ENCODE assay signal across 8 mouse cellular contexts in the genomic region with DNA sequence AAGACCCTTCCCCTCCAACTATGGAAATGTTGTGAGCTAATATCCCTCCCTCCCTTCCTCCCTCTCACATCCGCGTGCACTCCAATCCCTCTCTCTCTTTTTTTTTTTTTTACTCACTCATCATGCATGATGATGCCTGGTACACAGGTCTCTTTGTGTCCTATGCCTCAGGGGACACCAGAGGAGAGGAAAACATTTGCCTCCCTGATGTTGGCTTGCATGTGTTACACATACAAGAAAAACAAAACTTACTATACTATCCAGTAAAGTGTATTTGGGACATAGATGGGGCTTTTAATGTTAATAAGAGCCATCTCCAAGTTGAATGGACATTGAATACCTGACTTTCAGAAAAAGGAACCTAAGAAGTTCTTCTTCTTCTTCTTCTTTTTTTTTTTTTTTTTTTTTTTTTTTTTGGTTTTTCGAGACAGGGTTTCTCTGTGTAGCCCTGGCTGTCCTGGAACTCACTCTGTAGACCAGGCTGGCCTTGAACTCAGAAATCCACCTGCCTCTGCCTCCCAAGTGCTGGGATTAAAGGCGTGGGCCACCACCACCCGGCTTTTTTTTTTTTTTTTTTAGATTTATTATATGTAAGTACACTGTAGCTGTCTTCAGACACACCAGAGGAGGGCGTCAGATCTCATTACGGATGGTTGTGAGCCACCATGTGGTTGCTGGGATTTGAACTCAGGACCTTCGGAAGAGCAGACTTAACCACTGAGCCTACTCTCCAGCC. TPM values are rescaled to one million over a fixed set of nuclear protein-coding genes. Genes with fewer than 3 reads are reported as not detected.
A peak's percentile ranks its signal among the peaks of the same experiment; 100 is the strongest.
DNase-seq lines count a peak whose midpoint lies in the region; ATAC-seq and TF ChIP-seq lines count a peak whose summit lies in the region.
"Not testable (repeated sequence)": the region's sequence is repeated elsewhere in the genome, so short reads cannot be mapped to it uniquely, and the experiment has no call there.

No protein-coding gene starts in this region.

- peak overlapping the region; percentile 73; the same call in 1 of the 2 replicates for H3K4me3 ChIP-seq in embryonic facial prominence, embryonic 12.5 days
- peak overlapping the region; percentile 83; the same call in 1 of the 2 replicates for H3K4me3 ChIP-seq in forebrain, embryonic 15.5 days
- H3K4me3 ChIP-seq in heart, embryonic 16.5 days (ENCODE audit: low read length); limb, embryonic 11.5 days (ENCODE audit: low read depth, low read length); liver, embryonic 16.5 days (ENCODE audit: low read depth, low read length): not testable (repeated sequence)
- H3K4me3 ChIP-seq in intestine, embryonic 15.5 days (replicated peaks) = peak overlapping the region; percentile 77; the same call in 1 of the 2 replicates
- H3K4me3 ChIP-seq in midbrain, embryonic 14.5 days (replicated peaks; ENCODE audit: low read depth, low read length) = peak overlapping the region; percentile 75
- H3K4me3 ChIP-seq in stomach, postnatal 0 days (ENCODE audit: low read depth, low read length) = peak overlapping the region; percentile 73; the same call in 1 of the 2 replicates

- H3K4me1 ChIP-seq in embryonic facial prominence, embryonic 12.5 days = peaks cover 16% of the 10 kb centered on the region
- H3K4me1 ChIP-seq in forebrain, embryonic 15.5 days = peaks cover 26% of the 10 kb centered on the region
- peaks cover 14% of the 10 kb centered on the region for H3K4me1 ChIP-seq in heart, embryonic 16.5 days (ENCODE audit: control insufficient read depth, insufficient read depth, low read length)
- H3K4me1 ChIP-seq in intestine, embryonic 15.5 days (replicated peaks) = peaks cover 15% of the 10 kb centered on the region
- not testable (repeated sequence) for H3K4me1 ChIP-seq in limb, embryonic 11.5 days (ENCODE audit: control insufficient read depth, insufficient read depth, low read length); stomach, postnatal 0 days (replicated peaks; ENCODE audit: control insufficient read depth, insufficient read depth)
- peaks cover 27% of the 10 kb centered on the region for H3K4me1 ChIP-seq in liver, embryonic 16.5 days (ENCODE audit: control insufficient read depth, low read depth, low read length)
- peaks cover 20% of the 10 kb centered on the region for H3K4me1 ChIP-seq in midbrain, embryonic 14.5 days (ENCODE audit: control insufficient read depth, insufficient read depth, low read length)

- H3K36me3 ChIP-seq in embryonic facial prominence, embryonic 12.5 days = peaks cover 13% of the 10 kb centered on the region
- not testable (repeated sequence) for H3K36me3 ChIP-seq in forebrain, embryonic 15.5 days; intestine, embryonic 15.5 days; limb, embryonic 11.5 days (ENCODE audit: control insufficient read depth, insufficient read depth, low read length); liver, embryonic 16.5 days (ENCODE audit: control insufficient read depth, insufficient read depth); stomach, postnatal 0 days (ENCODE audit: control insufficient read depth, insufficient read depth, low read length)
- H3K36me3 ChIP-seq in heart, embryonic 16.5 days (ENCODE audit: control insufficient read depth, insufficient read depth) = peaks cover 12% of the 10 kb centered on the region
- H3K36me3 ChIP-seq in midbrain, embryonic 14.5 days (ENCODE audit: control insufficient read depth, insufficient read depth, low read length) = peaks cover 14% of the 10 kb centered on the region

- 71% methylated on average over 7 of the region's 8 CpGs for WGBS in embryonic facial prominence, embryonic 12.5 days
- 64% methylated on average over 7 of the region's 8 CpGs for WGBS in forebrain, embryonic 15.5 days
- WGBS in heart, embryonic 16.5 days = 61% methylated on average over 5 of the region's 8 CpGs
- WGBS in intestine, embryonic 15.5 days = 62% methylated on average over 7 of the region's 8 CpGs
- WGBS in limb, embryonic 11.5 days = 76% methylated on average over 7 of the region's 8 CpGs
- WGBS in liver, embryonic 16.5 days (ENCODE audit: insufficient replicate concordance) = 62% methylated on average over 7 of the region's 8 CpGs
- 55% methylated on average over 7 of the region's 8 CpGs for WGBS in midbrain, embryonic 14.5 days
- WGBS in stomach, postnatal 0 days = 59% methylated on average over 5 of the region's 8 CpGs

- not testable (repeated sequence) for ATAC-seq in embryonic facial prominence, embryonic 12.5 days (ENCODE audit: insufficient number of reproducible peaks, insufficient read depth, low FRiP score, low TSS enrichment); forebrain, embryonic 15.5 days (replicated peaks); heart, embryonic 16.5 days (replicated peaks; ENCODE audit: extremely low read depth, insufficient read depth, low FRiP score); intestine, embryonic 15.5 days; limb, embryonic 11.5 days (ENCODE audit: insufficient number of reproducible peaks, low FRiP score, low TSS enrichment, low read depth); liver, embryonic 16.5 days (ENCODE audit: low read depth); midbrain, embryonic 14.5 days (ENCODE audit: low FRiP score, low TSS enrichment); stomach, postnatal 0 days (ENCODE audit: low FRiP score, low TSS enrichment)

- not testable (repeated sequence) for TF ChIP-seq CTCF in stomach, postnatal 0 days (IDR thresholded peaks at IDR 0.05; ENCODE audit: low read depth)

- H3K9me3 ChIP-seq in embryonic facial prominence, embryonic 12.5 days; forebrain, embryonic 15.5 days; heart, embryonic 16.5 days (replicated peaks; ENCODE audit: control insufficient read depth, low read length); intestine, embryonic 15.5 days; limb, embryonic 11.5 days (ENCODE audit: control insufficient read depth, low read length); liver, embryonic 16.5 days (replicated peaks; ENCODE audit: control insufficient read depth, low read length); midbrain, embryonic 14.5 days (ENCODE audit: control insufficient read depth, low read length); stomach, postnatal 0 days (ENCODE audit: control insufficient read depth, low read length): not testable (repeated sequence)

- DNase-seq in limb, embryonic 11.5 days (ENCODE audit: low spot score); midbrain, embryonic 14.5 days; stomach, postnatal 0 days (ENCODE audit: low spot score): not testable (repeated sequence)

- not testable (repeated sequence) for H3K9ac ChIP-seq in embryonic facial prominence, embryonic 12.5 days; forebrain, embryonic 15.5 days (replicated peaks); heart, embryonic 16.5 days (ENCODE audit: low read length); intestine, embryonic 15.5 days; limb, embryonic 11.5 days (ENCODE audit: low read length); liver, embryonic 16.5 days (ENCODE audit: low read depth, low read length); stomach, postnatal 0 days (ENCODE audit: low read length)
- peak overlapping the region; percentile 77; the same call in 1 of the 2 replicates for H3K9ac ChIP-seq in midbrain, embryonic 14.5 days (replicated peaks; ENCODE audit: low read length)

- not testable (repeated sequence) for TF ChIP-seq EP300 in stomach, postnatal 0 days (optimal IDR thresholded peaks at IDR 0.05)

- H3K27me3 ChIP-seq in embryonic facial prominence, embryonic 12.5 days; forebrain, embryonic 15.5 days; heart, embryonic 16.5 days (ENCODE audit: control insufficient read depth, insufficient read depth, low read length); intestine, embryonic 15.5 days (replicated peaks); limb, embryonic 11.5 days (ENCODE audit: control insufficient read depth, insufficient read depth, low read length); liver, embryonic 16.5 days (ENCODE audit: control insufficient read depth, insufficient read depth, low read depth, low read length); midbrain, embryonic 14.5 days (ENCODE audit: control insufficient read depth, insufficient read depth, low read length); stomach, postnatal 0 days (ENCODE audit: control insufficient read depth, insufficient read depth, low read length): not testable (repeated sequence)

- peak overlapping the region; percentile 90; the same call in 1 of the 2 replicates for H3K27ac ChIP-seq in embryonic facial prominence, embryonic 12.5 days
- H3K27ac ChIP-seq in forebrain, embryonic 15.5 days (replicated peaks) = peak overlapping the region; percentile 87
- H3K27ac ChIP-seq in heart, embryonic 16.5 days (ENCODE audit: low read length) = peak overlapping the region; percentile 94; the same call in 1 of the 2 replicates
- peak overlapping the region; percentile 95 for H3K27ac ChIP-seq in intestine, embryonic 15.5 days
- H3K27ac ChIP-seq in limb, embryonic 11.5 days (replicated peaks; ENCODE audit: low read depth, low read length); liver, embryonic 16.5 days (ENCODE audit: low read length): not testable (repeated sequence)
- peak overlapping the region; percentile 84 for H3K27ac ChIP-seq in midbrain, embryonic 14.5 days (replicated peaks; ENCODE audit: low read depth, low read length)
- H3K27ac ChIP-seq in stomach, postnatal 0 days (replicated peaks) = peak overlapping the region; percentile 91; the same call in 1 of the 2 replicates

- peak overlapping the region; percentile 62 for H3K4me2 ChIP-seq in embryonic facial prominence, embryonic 12.5 days (replicated peaks)
- H3K4me2 ChIP-seq in forebrain, embryonic 15.5 days (replicated peaks) = peak overlapping the region; percentile 74
- peak overlapping the region; percentile 75; the same call in 1 of the 2 replicates for H3K4me2 ChIP-seq in heart, embryonic 16.5 days (ENCODE audit: low read depth, low read length)
- H3K4me2 ChIP-seq in intestine, embryonic 15.5 days (replicated peaks) = peak overlapping the region; percentile 82
- H3K4me2 ChIP-seq in limb, embryonic 11.5 days (ENCODE audit: low read depth, severe bottlenecking) = peak overlapping the region; percentile 61
- peak overlapping the region; percentile 84; the same call in 1 of the 2 replicates for H3K4me2 ChIP-seq in liver, embryonic 16.5 days (ENCODE audit: low read depth, low read length)
- H3K4me2 ChIP-seq in midbrain, embryonic 14.5 days (ENCODE audit: low read length) = peak overlapping the region; percentile 85
- H3K4me2 ChIP-seq in stomach, postnatal 0 days (replicated peaks; ENCODE audit: low read depth) = not testable (repeated sequence)

RNA-seq across cellular contexts. Expression of a gene that starts 0.6 kb away (rescaled TPM):
- polyA plus RNA-seq in embryonic facial prominence, embryonic 12.5 days (2016; fragmentation: Nextera tagmentation; extraction: Ambion mirVana) = 37.2 and 39.1 TPM in 2 replicates
- polyA plus RNA-seq in forebrain, embryonic 15.5 days (2015; fragmentation: Nextera tagmentation; extraction: Ambion mirVana) = 32.2 and 32.5 TPM in 2 replicates
- polyA plus RNA-seq in heart, embryonic 16.5 days (2015; fragmentation: Nextera tagmentation; extraction: Ambion mirVana) = 28.5 and 33.7 TPM in 2 replicates
- 38.2 and 38.6 TPM in 2 replicates for polyA plus RNA-seq in intestine, embryonic 15.5 days (2015; fragmentation: Nextera tagmentation; extraction: Ambion mirVana)
- polyA plus RNA-seq in limb, embryonic 11.5 days (2014; fragmentation: Nextera tagmentation; extraction: Ambion mirVana) = 52.3 and 55.8 TPM in 2 replicates
- polyA plus RNA-seq in liver, embryonic 16.5 days (2015; fragmentation: Nextera tagmentation; extraction: Ambion mirVana) = 17.5 and 20.1 TPM in 2 replicates
- polyA plus RNA-seq in midbrain, embryonic 14.5 days (2014; fragmentation: Nextera tagmentation; extraction: Ambion mirVana) = 37.0 and 40.5 TPM in 2 replicates
- 26.9 and 27.8 TPM in 2 replicates for polyA plus RNA-seq in stomach, postnatal 0 days (2015; fragmentation: Nextera tagmentation; extraction: Ambion mirVana)

RNA-seq across cellular contexts. Expression of a gene that starts 5.1 kb away (rescaled TPM):
- 8.5 and 9.4 TPM in 2 replicates for polyA plus RNA-seq in embryonic facial prominence, embryonic 12.5 days (2016; fragmentation: Nextera tagmentation; extraction: Ambion mirVana)
- 21.5 and 24.2 TPM in 2 replicates for polyA plus RNA-seq in forebrain, embryonic 15.5 days (2015; fragmentation: Nextera tagmentation; extraction: Ambion mirVana)
- polyA plus RNA-seq in heart, embryonic 16.5 days (2015; fragmentation: Nextera tagmentation; extraction: Ambion mirVana) = 8.2 and 8.6 TPM in 2 replicates
- 6.8 and 10.6 TPM in 2 replicates for polyA plus RNA-seq in intestine, embryonic 15.5 days (2015; fragmentation: Nextera tagmentation; extraction: Ambion mirVana)
- polyA plus RNA-seq in limb, embryonic 11.5 days (2014; fragmentation: Nextera tagmentation; extraction: Ambion mirVana) = 6.5 and 7.6 TPM in 2 replicates
- polyA plus RNA-seq in liver, embryonic 16.5 days (2015; fragmentation: Nextera tagmentation; extraction: Ambion mirVana) = 7.8 and 9.1 TPM in 2 replicates
- polyA plus RNA-seq in midbrain, embryonic 14.5 days (2014; fragmentation: Nextera tagmentation; extraction: Ambion mirVana) = 25.2 and 25.5 TPM in 2 replicates
- polyA plus RNA-seq in stomach, postnatal 0 days (2015; fragmentation: Nextera tagmentation; extraction: Ambion mirVana) = 7.4 and 7.5 TPM in 2 replicates

RNA-seq across cellular contexts. Expression of a gene that starts 9.3 kb away (rescaled TPM):
- 399 and 416 TPM in 2 replicates for polyA plus RNA-seq in embryonic facial prominence, embryonic 12.5 days (2016; fragmentation: Nextera tagmentation; extraction: Ambion mirVana)
- 232 and 253 TPM in 2 replicates for polyA plus RNA-seq in forebrain, embryonic 15.5 days (2015; fragmentation: Nextera tagmentation; extraction: Ambion mirVana)
- polyA plus RNA-seq in heart, embryonic 16.5 days (2015; fragmentation: Nextera tagmentation; extraction: Ambion mirVana) = 179 and 186 TPM in 2 replicates
- 280 and 298 TPM in 2 replicates for polyA plus RNA-seq in intestine, embryonic 15.5 days (2015; fragmentation: Nextera tagmentation; extraction: Ambion mirVana)
- polyA plus RNA-seq in limb, embryonic 11.5 days (2014; fragmentation: Nextera tagmentation; extraction: Ambion mirVana) = 507 and 525 TPM in 2 replicates
- 191 and 216 TPM in 2 replicates for polyA plus RNA-seq in liver, embryonic 16.5 days (2015; fragmentation: Nextera tagmentation; extraction: Ambion mirVana)
- 98.1 and 128 TPM in 2 replicates for polyA plus RNA-seq in midbrain, embryonic 14.5 days (2014; fragmentation: Nextera tagmentation; extraction: Ambion mirVana)
- 78.7 and 93.6 TPM in 2 replicates for polyA plus RNA-seq in stomach, postnatal 0 days (2015; fragmentation: Nextera tagmentation; extraction: Ambion mirVana)

RNA-seq across cellular contexts. Expression of a gene that starts 18.8 kb away (rescaled TPM):
- polyA plus RNA-seq in embryonic facial prominence, embryonic 12.5 days (2016; fragmentation: Nextera tagmentation; extraction: Ambion mirVana) = 126 TPM in 2 replicates
- 66.3 and 71.2 TPM in 2 replicates for polyA plus RNA-seq in forebrain, embryonic 15.5 days (2015; fragmentation: Nextera tagmentation; extraction: Ambion mirVana)
- 97.2 and 102 TPM in 2 replicates for polyA plus RNA-seq in heart, embryonic 16.5 days (2015; fragmentation: Nextera tagmentation; extraction: Ambion mirVana)
- 128 and 141 TPM in 2 replicates for polyA plus RNA-seq in intestine, embryonic 15.5 days (2015; fragmentation: Nextera tagmentation; extraction: Ambion mirVana)
- polyA plus RNA-seq in limb, embryonic 11.5 days (2014; fragmentation: Nextera tagmentation; extraction: Ambion mirVana) = 145 and 153 TPM in 2 replicates
- polyA plus RNA-seq in liver, embryonic 16.5 days (2015; fragmentation: Nextera tagmentation; extraction: Ambion mirVana) = 1,376 and 1,388 TPM in 2 replicates
- polyA plus RNA-seq in midbrain, embryonic 14.5 days (2014; fragmentation: Nextera tagmentation; extraction: Ambion mirVana) = 53.5 and 64.7 TPM in 2 replicates
- polyA plus RNA-seq in stomach, postnatal 0 days (2015; fragmentation: Nextera tagmentation; extraction: Ambion mirVana) = 68.8 and 71.5 TPM in 2 replicates

RNA-seq across cellular contexts. Expression of a gene that starts 19.7 kb away (rescaled TPM):
- polyA plus RNA-seq in embryonic facial prominence, embryonic 12.5 days (2016; fragmentation: Nextera tagmentation; extraction: Ambion mirVana) = 26.5 and 28.5 TPM in 2 replicates
- 33.4 and 35.4 TPM in 2 replicates for polyA plus RNA-seq in forebrain, embryonic 15.5 days (2015; fragmentation: Nextera tagmentation; extraction: Ambion mirVana)
- polyA plus RNA-seq in heart, embryonic 16.5 days (2015; fragmentation: Nextera tagmentation; extraction: Ambion mirVana) = 15.8 and 18.7 TPM in 2 replicates
- polyA plus RNA-seq in intestine, embryonic 15.5 days (2015; fragmentation: Nextera tagmentation; extraction: Ambion mirVana) = 19.9 and 21.2 TPM in 2 replicates
- polyA plus RNA-seq in limb, embryonic 11.5 days (2014; fragmentation: Nextera tagmentation; extraction: Ambion mirVana) = 19.5 and 28.4 TPM in 2 replicates
- polyA plus RNA-seq in liver, embryonic 16.5 days (2015; fragmentation: Nextera tagmentation; extraction: Ambion mirVana) = 10.1 and 12.6 TPM in 2 replicates
- 15.9 and 24.7 TPM in 2 replicates for polyA plus RNA-seq in midbrain, embryonic 14.5 days (2014; fragmentation: Nextera tagmentation; extraction: Ambion mirVana)
- 8.9 and 9.4 TPM in 2 replicates for polyA plus RNA-seq in stomach, postnatal 0 days (2015; fragmentation: Nextera tagmentation; extraction: Ambion mirVana)
